Mouse (Mus musculus): ENCODE results near the gene Slc22a23. TPM values are rescaled to one million over a fixed set of nuclear protein-coding genes. Genes with fewer than 3 reads are reported as not detected.

Gene Slc22a23
- polyA plus RNA-seq, 1 experiment from 2014 or later: 15.2 TPM

DNA sequence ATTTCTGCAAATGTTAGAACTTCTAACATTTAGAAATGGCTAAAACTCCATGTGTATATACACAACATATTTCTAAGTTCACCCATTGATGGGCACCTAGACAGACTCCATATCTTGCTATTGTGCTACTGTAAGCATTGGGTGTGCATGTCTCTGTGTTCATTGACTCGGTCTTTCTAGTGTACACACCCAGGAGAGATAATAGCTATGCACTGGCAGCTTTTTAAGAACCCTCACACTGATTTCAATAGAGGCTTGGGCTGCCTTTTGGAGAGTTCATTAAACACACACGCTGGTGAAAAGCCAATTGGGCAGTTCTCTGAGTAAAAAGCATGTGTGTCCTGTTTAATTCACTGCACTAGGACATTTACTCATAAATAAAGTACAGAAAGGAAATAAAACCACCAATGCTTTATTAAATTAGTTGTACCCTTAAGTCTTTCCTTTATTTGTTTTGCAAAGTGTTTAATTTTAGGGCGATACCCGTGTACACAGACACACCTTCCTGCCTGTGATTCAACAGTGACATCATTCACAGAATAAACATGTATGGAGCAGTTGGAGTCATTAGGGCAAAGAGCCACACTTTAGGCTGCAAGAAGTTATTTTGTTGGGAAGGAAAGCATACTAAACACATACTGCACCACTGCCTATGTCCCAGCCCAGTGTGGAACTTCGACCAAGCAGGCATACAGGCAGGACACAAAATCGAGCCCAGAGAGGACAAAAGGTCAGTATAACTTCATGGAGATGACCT, 137.1 kb downstream of the Slc22a23 start:
- Histone ChIP-seq H3K27me3 (ENCODE audit: control insufficient read depth, insufficient read depth, low read depth, low read length) (no peaks in the 10 kb centered on the region), H3K9ac (ENCODE audit: low read depth, low read length) (no peak overlapping the region), H3K27ac (ENCODE audit: low read length) (no peak overlapping the region), H3K4me1 (ENCODE audit: control insufficient read depth, insufficient read depth, low read length) (no peaks in the 10 kb centered on the region), H3K9me3 (replicated peaks; ENCODE audit: control insufficient read depth, low read length, poor library complexity, severe bottlenecking) (no peaks in the 10 kb centered on the region), H3K4me3 (ENCODE audit: low read depth, low read length) (no peak overlapping the region), H3K4me2 (ENCODE audit: low read length) (no peak overlapping the region), H3K36me3 (ENCODE audit: control insufficient read depth, insufficient read depth, low read length) (peaks cover 1% of the 10 kb centered on the region; the same call in 1 of the 2 replicates)
- 76% methylated on average over 6 of the region's 6 CpGs for WGBS
- no peak for ATAC-seq

DNA sequence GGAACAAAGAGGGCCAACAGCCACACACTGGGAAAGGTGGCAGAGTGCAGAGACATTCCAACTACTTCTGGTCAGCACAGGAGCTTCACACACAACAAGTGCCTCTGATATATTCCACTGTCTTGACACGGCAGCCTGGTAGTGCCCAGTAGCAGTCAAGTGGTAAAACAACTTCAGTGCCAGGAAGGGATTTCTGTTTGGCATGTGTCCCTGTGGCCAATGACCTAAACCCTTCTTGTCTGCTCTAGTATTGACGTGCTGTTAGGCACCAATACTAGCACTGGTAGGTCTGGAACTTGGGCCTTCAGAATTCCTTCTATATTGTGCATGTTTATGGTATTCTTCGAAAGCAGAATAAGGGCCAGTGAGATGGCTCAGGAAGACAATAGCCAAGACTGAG, 139.8 kb downstream of the Slc22a23 start:
- Histone ChIP-seq H3K27ac (ENCODE audit: low read length) (no peak overlapping the region), H3K4me2 (ENCODE audit: low read length) (no peak overlapping the region), H3K9me3 (replicated peaks; ENCODE audit: control insufficient read depth, low read length, poor library complexity, severe bottlenecking) (no peaks in the 10 kb centered on the region), H3K4me3 (ENCODE audit: low read depth, low read length) (no peak overlapping the region), H3K27me3 (ENCODE audit: control insufficient read depth, insufficient read depth, low read depth, low read length) (no peaks in the 10 kb centered on the region), H3K4me1 (ENCODE audit: control insufficient read depth, insufficient read depth, low read length) (no peaks in the 10 kb centered on the region), H3K36me3 (ENCODE audit: control insufficient read depth, insufficient read depth, low read length) (peaks cover 5% of the 10 kb centered on the region; the same call in 1 of the 2 replicates), H3K9ac (ENCODE audit: low read depth, low read length) (no peak overlapping the region)
- no peak for ATAC-seq
- WGBS: 91% methylated on average over 3 of the region's 3 CpGs

DNA sequence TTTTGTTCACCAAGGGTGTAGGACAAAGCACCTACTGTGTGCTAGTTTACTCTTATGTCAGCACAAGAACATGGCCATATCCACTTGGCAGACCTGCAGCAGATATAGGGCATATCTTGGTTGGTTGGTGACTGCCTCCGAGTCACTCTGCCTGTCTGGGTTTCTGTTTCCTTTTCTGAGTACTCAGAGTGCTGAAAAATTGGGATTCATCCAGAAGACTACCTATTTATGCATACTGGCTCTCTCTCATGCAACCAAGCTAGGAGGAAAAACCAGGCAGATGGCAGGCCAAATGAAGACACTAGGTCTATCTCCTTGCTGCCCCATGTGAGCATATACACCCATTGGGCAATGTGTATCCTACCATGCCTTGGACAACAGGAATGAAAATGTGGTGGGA, 149.3 kb downstream of the Slc22a23 start:
- Histone ChIP-seq H3K9ac (ENCODE audit: low read depth, low read length) (no peak overlapping the region), H3K36me3 (ENCODE audit: control insufficient read depth, insufficient read depth, low read length) (peaks cover 17% of the 10 kb centered on the region), H3K9me3 (replicated peaks; ENCODE audit: control insufficient read depth, low read length, poor library complexity, severe bottlenecking) (no peaks in the 10 kb centered on the region), H3K4me2 (ENCODE audit: low read length) (no peak overlapping the region), H3K27me3 (ENCODE audit: control insufficient read depth, insufficient read depth, low read depth, low read length) (no peaks in the 10 kb centered on the region), H3K27ac (ENCODE audit: low read length) (no peak overlapping the region), H3K4me3 (ENCODE audit: low read depth, low read length) (no peak overlapping the region), H3K4me1 (ENCODE audit: control insufficient read depth, insufficient read depth, low read length) (peaks cover 5% of the 10 kb centered on the region; the same call in 1 of the 2 replicates)
- WGBS: 100% methylated on average over 1 of the region's 1 CpGs
- ATAC-seq: no peak

DNA sequence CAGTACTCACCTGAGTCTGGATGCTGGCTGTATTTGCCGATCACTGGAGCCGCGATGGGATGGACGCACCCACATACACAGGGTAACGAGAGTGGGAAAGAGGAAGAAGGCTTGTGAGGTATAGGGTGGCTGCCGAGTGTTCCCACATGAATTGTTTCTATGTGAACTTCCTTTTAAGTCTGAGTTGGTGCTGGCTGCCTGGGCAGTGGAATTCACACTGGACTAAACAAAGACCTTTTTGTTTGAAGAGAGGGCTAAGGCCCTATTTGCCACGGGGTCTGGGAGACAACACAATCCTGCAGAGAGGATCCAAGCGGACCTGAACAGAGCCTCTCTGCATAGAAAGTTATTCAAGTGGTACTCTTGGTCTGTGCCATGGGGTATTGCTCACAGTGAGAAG, 151.6 kb downstream of the Slc22a23 start:
- Histone ChIP-seq H3K36me3 (ENCODE audit: control insufficient read depth, insufficient read depth, low read length) (peaks cover 17% of the 10 kb centered on the region), H3K27ac (ENCODE audit: low read length) (peak overlapping the region; percentile 13), H3K4me1 (ENCODE audit: control insufficient read depth, insufficient read depth, low read length) (peaks cover 5% of the 10 kb centered on the region; the same call in 1 of the 2 replicates), H3K9me3 (replicated peaks; ENCODE audit: control insufficient read depth, low read length, poor library complexity, severe bottlenecking) (no peaks in the 10 kb centered on the region), H3K4me3 (ENCODE audit: low read depth, low read length) (no peak overlapping the region), H3K27me3 (ENCODE audit: control insufficient read depth, insufficient read depth, low read depth, low read length) (no peaks in the 10 kb centered on the region), H3K4me2 (ENCODE audit: low read length) (no peak overlapping the region), H3K9ac (ENCODE audit: low read depth, low read length) (no peak overlapping the region)
- ATAC-seq: peak; percentile 18; the same call in 1 of the 2 replicates
- 33% methylated on average over 8 of the region's 8 CpGs for WGBS

DNA sequence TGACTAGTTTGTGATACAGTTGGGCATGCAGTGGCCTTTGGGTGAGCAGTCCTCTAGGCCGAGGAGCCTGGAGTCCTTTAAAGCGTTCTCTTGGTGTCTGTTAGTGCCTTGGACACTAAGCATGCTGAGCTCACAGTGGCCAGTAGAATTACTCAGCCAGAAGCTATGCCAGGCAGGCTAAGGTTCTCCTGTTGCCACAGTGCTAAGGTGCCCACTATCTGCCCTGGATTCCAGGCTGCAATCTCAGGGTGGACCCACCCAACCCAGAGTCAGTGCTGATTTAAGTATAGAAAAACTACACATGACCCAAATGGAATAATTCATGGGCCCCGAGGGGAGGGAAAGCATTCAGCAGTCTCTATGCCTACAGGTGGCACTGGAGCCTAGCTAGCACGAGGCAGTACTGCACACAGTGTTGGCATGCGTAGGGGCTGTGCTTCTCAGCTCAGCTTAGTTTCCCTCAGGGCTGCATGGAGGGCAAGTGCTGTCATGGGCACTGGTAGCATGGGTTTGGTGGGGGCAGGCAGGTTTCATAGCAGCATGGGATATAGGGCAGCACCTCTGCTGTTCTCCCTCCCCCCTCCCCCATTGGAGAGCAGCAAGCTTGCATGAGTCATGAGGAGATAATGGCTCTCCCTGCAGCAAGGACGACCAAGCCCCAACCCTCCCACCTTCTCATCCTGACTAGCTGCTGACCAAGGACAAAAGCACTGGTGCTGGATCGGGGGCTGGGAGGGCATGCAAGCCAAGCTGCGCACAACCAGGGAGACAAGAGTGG, 152.4 kb downstream of the Slc22a23 start:
- peak; percentile 80 for ATAC-seq
- Histone ChIP-seq H3K4me2 (ENCODE audit: low read length) (no peak overlapping the region), H3K4me3 (ENCODE audit: low read depth, low read length) (no peak overlapping the region), H3K27ac (ENCODE audit: low read length) (no peak overlapping the region), H3K9me3 (replicated peaks; ENCODE audit: control insufficient read depth, low read length, poor library complexity, severe bottlenecking) (no peaks in the 10 kb centered on the region), H3K36me3 (ENCODE audit: control insufficient read depth, insufficient read depth, low read length) (peaks cover 17% of the 10 kb centered on the region), H3K9ac (ENCODE audit: low read depth, low read length) (no peak overlapping the region), H3K27me3 (ENCODE audit: control insufficient read depth, insufficient read depth, low read depth, low read length) (no peaks in the 10 kb centered on the region), H3K4me1 (ENCODE audit: control insufficient read depth, insufficient read depth, low read length) (peaks cover 5% of the 10 kb centered on the region; the same call in 1 of the 2 replicates)
- 50% methylated on average over 8 of the region's 8 CpGs for WGBS

DNA sequence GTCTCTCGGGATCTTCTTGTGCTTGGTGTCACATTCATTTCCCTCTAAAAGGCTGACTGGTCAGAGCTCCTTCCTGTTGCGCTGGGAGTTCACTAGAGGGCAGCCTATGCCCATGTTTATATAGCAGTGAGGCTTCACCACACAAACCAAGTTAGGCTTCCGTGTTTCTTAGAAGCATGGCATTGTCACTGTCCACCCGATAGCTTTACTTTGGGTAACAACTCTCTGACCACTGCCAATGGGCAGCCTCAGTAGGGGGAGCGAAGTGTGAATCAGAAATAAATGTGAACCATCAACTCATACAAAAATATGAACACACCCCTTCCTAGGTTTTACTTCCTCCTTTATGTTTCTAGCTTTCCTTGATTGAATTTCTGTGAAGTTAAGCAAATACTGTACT, 157.4 kb downstream of the Slc22a23 start:
- no peak overlapping the region for H3K9ac ChIP-seq (ENCODE audit: low read depth, low read length)
- H3K4me3 ChIP-seq (ENCODE audit: low read depth, low read length): no peak overlapping the region
- H3K36me3 ChIP-seq (ENCODE audit: control insufficient read depth, insufficient read depth, low read length): no peaks in the 10 kb centered on the region; the same call in 1 of the 2 replicates
- peak; percentile 87 for ATAC-seq
- H3K27me3 ChIP-seq (ENCODE audit: control insufficient read depth, insufficient read depth, low read depth, low read length): no peaks in the 10 kb centered on the region
- no peak overlapping the region for H3K4me2 ChIP-seq (ENCODE audit: low read length)
- no peaks in the 10 kb centered on the region for H3K4me1 ChIP-seq (ENCODE audit: control insufficient read depth, insufficient read depth, low read length)
- H3K27ac ChIP-seq (ENCODE audit: low read length): no peak overlapping the region
- H3K9me3 ChIP-seq (replicated peaks; ENCODE audit: control insufficient read depth, low read length, poor library complexity, severe bottlenecking): no peaks in the 10 kb centered on the region
- 10% methylated on average over 5 of the region's 5 CpGs for WGBS

DNA sequence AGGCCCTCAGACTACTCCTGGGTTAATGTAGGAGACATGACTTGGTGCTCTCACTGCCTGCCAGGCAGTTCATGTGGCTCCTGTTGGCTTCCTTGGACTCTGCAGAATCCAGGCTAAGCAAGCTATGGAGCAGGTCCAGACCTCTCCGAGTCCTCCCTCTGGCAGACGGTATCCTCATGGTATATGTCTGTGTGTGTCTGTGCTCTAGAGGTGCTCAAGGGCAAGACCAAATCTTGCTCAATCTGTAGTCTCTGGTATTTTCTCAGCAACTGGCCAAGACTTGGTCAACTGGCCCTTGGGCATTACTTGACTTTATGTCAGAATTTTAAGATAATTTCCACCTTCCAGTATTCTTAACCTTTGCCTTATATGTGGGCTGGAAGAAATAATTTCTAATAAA, 159.6 kb downstream of the Slc22a23 start:
- H3K9ac ChIP-seq (ENCODE audit: low read depth, low read length): no peak overlapping the region
- no peak overlapping the region for H3K27ac ChIP-seq (ENCODE audit: low read length)
- no peak overlapping the region for H3K4me2 ChIP-seq (ENCODE audit: low read length)
- 85% methylated on average over 2 of the region's 2 CpGs for WGBS
- H3K27me3 ChIP-seq (ENCODE audit: control insufficient read depth, insufficient read depth, low read depth, low read length): no peaks in the 10 kb centered on the region
- no peak for ATAC-seq
- H3K4me1 ChIP-seq (ENCODE audit: control insufficient read depth, insufficient read depth, low read length): no peaks in the 10 kb centered on the region
- H3K9me3 ChIP-seq (replicated peaks; ENCODE audit: control insufficient read depth, low read length, poor library complexity, severe bottlenecking): no peaks in the 10 kb centered on the region
- no peak overlapping the region for H3K4me3 ChIP-seq (ENCODE audit: low read depth, low read length)
- peaks cover 11% of the 10 kb centered on the region for H3K36me3 ChIP-seq (ENCODE audit: control insufficient read depth, insufficient read depth, low read length)

DNA sequence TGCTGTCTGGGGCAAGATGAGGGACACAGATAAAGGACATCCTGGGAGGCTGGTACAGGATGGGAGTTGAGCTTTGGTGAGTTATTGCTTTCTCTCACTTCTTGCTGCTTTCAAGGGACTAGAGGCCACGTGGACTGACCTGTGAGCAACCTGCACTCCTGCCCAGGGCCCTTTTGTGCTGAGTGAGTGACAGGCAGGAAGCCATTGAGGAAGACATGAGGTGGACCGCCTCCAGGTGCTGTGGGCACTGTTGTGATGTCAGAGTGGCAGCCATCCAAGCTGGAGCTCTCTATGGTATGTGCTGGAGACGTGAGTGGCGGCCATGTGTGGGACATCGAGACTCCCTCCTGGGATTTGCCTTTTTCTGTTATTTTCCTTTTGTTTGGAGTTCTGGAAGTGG, 163.4 kb downstream of the Slc22a23 start:
- no peaks in the 10 kb centered on the region for H3K4me1 ChIP-seq (ENCODE audit: control insufficient read depth, insufficient read depth, low read length)
- no peak overlapping the region for H3K27ac ChIP-seq (ENCODE audit: low read length)
- no peak overlapping the region for H3K4me3 ChIP-seq (ENCODE audit: low read depth, low read length)
- no peaks in the 10 kb centered on the region for H3K27me3 ChIP-seq (ENCODE audit: control insufficient read depth, insufficient read depth, low read depth, low read length)
- 84% methylated on average over 5 of the region's 5 CpGs for WGBS
- no peak overlapping the region for H3K4me2 ChIP-seq (ENCODE audit: low read length)
- H3K9me3 ChIP-seq (replicated peaks; ENCODE audit: control insufficient read depth, low read length, poor library complexity, severe bottlenecking): no peaks in the 10 kb centered on the region
- peaks cover 11% of the 10 kb centered on the region for H3K36me3 ChIP-seq (ENCODE audit: control insufficient read depth, insufficient read depth, low read length)
- ATAC-seq: no peak
- H3K9ac ChIP-seq (ENCODE audit: low read depth, low read length): no peak overlapping the region

DNA sequence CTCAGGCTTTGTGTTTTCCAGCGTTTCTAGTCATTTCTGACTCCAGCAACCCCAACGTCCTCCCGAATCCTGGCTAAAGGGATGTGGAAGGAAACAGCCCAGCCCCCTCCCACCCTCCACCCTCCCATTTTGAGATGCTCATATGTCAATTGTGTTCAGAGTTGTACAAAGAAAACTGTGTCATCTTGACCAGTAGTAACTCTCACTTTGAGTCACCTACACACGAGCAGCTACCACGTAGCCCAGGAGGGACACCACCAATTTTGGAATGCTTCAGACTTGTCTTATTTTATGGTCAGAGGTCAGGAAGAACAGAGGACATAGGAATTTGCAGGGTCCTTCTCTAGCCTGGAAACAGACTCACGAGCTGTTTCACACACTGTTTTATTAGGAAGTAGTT, 171.0 kb downstream of the Slc22a23 start:
- ATAC-seq: no peak
- no peak overlapping the region for H3K9ac ChIP-seq (ENCODE audit: low read depth, low read length)
- H3K4me1 ChIP-seq (ENCODE audit: control insufficient read depth, insufficient read depth, low read length): no peaks in the 10 kb centered on the region
- H3K27ac ChIP-seq (ENCODE audit: low read length): no peak overlapping the region
- H3K27me3 ChIP-seq (ENCODE audit: control insufficient read depth, insufficient read depth, low read depth, low read length): no peaks in the 10 kb centered on the region
- no peaks in the 10 kb centered on the region for H3K9me3 ChIP-seq (replicated peaks; ENCODE audit: control insufficient read depth, low read length, poor library complexity, severe bottlenecking)
- no peaks in the 10 kb centered on the region for H3K36me3 ChIP-seq (ENCODE audit: control insufficient read depth, insufficient read depth, low read length)
- H3K4me2 ChIP-seq (ENCODE audit: low read length): no peak overlapping the region
- 96% methylated on average over 6 of the region's 6 CpGs for WGBS
- H3K4me3 ChIP-seq (ENCODE audit: low read depth, low read length): no peak overlapping the region

Data from midbrain, embryonic 16.5 days (tissue).